Mouse (Mus musculus) G1E (cell line): ENCODE results near the gene Itga3.

Experiments used
- CTCF ChIP-seq: IDR thresholded peaks from 2 replicates; pipeline ENCODE4 v1.5.1; 2012; ENCODE audit warnings: low read depth, low read length, inconsistent platforms, mixed read lengths
- POLR2AphosphoS5 ChIP-seq: IDR thresholded peaks from 2 replicates; pipeline ENCODE4 v1.6.1; 2012; ENCODE audit warnings: low read depth, low read length, inconsistent platforms; ENCODE audit not compliant: insufficient replicate concordance
- TAL1 ChIP-seq: conservative IDR thresholded peaks from 2 replicates; pipeline ENCODE4 v1.6.1; 2012; ENCODE audit warnings: low read depth, low read length, inconsistent platforms, mixed read lengths

GRCm38 (mm10) chr11:95032945-95033344 is 43.7 kb downstream of the Itga3 start:
- TF ChIP-seq CTCF (no peak), POLR2AphosphoS5 (no peak), TAL1 (no peak)
